Mouse (Mus musculus): Measurements from ENCODE around the gene Gin1.

DNA sequence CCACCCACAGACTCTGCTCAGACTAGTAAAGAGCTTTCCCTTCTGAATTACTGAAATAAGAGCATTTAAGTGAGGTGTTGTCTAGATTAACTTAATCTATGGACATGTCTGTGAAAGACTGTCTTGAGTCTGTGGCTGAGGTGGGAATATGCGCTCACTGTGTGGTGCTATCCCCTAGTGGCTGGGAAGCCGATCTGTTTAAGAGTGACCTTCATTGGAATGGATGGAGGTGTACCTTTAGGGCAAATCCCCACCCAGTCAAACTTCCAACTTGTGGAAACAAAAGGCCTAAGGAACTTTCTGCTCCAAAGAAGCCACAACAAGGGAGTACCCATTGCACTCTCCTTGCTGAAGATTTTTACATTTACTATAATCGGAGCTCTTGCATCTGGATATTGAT, 24.1 kb downstream of the Gin1 start:
- TF ChIP-seq GATA1 (IDR thresholded peaks at IDR 0.05; ENCODE audit: low read length) (no peak), TAL1 (IDR thresholded peaks at IDR 0.05; ENCODE audit: low read length) (no peak)
